Mouse (Mus musculus): Measurements from ENCODE around the gene Vmo1. TPM values are rescaled to one million over a fixed set of nuclear protein-coding genes. Genes with fewer than 3 reads are reported as not detected.

Gene Vmo1
- polyA plus RNA-seq, 1 experiment from 2014 or later, result 0.72 TPM

- 91% methylated on average over 7 of the region's 7 CpGs for WGBS
- H3K4me3 ChIP-seq (ENCODE audit: low read length), result no peak overlapping the region
- no peaks in the 10 kb centered on the region for H3K9me3 ChIP-seq (ENCODE audit: control insufficient read depth, low read length)
- no peaks in the 10 kb centered on the region; the same call in 1 of the 2 replicates for H3K27me3 ChIP-seq (ENCODE audit: control insufficient read depth, insufficient read depth, low read depth, low read length)
- no peak overlapping the region for H3K9ac ChIP-seq (ENCODE audit: low read length)
- H3K27ac ChIP-seq (ENCODE audit: low read length), result no peak overlapping the region
- no peaks in the 10 kb centered on the region for H3K4me1 ChIP-seq (replicated peaks; ENCODE audit: control insufficient read depth, insufficient read depth, low read length)
- no peaks in the 10 kb centered on the region for H3K36me3 ChIP-seq (ENCODE audit: control insufficient read depth, insufficient read depth, low read length)
- no peak overlapping the region for H3K4me2 ChIP-seq (ENCODE audit: low read depth, low read length)
- no peak for ATAC-seq (ENCODE audit: low read depth)
These were observed 2.6 kb downstream of the Vmo1 start for GRCm38 (mm10) chr11:70511825-70512224.

DNA sequence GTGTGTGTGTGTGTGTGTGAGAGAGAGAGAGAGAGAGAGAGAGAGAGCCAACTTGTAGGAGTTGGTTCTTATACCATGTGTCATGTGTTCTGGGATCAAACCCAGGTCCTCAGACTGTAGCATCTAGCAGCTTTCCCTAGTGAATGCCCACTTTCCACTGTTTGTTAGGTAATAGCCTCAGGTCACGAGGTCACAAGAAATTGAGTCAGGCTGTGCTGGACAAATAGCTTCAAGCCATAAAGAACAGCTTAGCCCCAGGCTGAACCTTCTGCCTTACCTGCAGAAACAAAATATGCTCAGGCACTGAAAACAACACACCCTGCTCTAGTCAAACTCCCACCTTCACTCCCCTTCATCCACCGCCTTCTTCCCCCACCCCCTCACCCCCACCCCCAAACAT lies 3.2 kb downstream of the Vmo1 start:
- no peaks in the 10 kb centered on the region for H3K9me3 ChIP-seq (ENCODE audit: control insufficient read depth, low read length)
- WGBS, result 66% methylated on average over 2 of the region's 2 CpGs
- no peaks in the 10 kb centered on the region; the same call in 1 of the 2 replicates for H3K27me3 ChIP-seq (ENCODE audit: control insufficient read depth, insufficient read depth, low read depth, low read length)
- H3K4me1 ChIP-seq (replicated peaks; ENCODE audit: control insufficient read depth, insufficient read depth, low read length), result no peaks in the 10 kb centered on the region
- H3K4me2 ChIP-seq (ENCODE audit: low read depth, low read length), result no peak overlapping the region
- no peak overlapping the region for H3K4me3 ChIP-seq (ENCODE audit: low read length)
- ATAC-seq (ENCODE audit: low read depth), result no peak
- no peak overlapping the region for H3K27ac ChIP-seq (ENCODE audit: low read length)
- no peak overlapping the region for H3K9ac ChIP-seq (ENCODE audit: low read length)
- no peaks in the 10 kb centered on the region for H3K36me3 ChIP-seq (ENCODE audit: control insufficient read depth, insufficient read depth, low read length)

GRCm38 (mm10) chr11:70509753-70510564 lies 4.5 kb downstream of the Vmo1 start:
- no peaks in the 10 kb centered on the region; the same call in 1 of the 2 replicates for H3K27me3 ChIP-seq (ENCODE audit: control insufficient read depth, insufficient read depth, low read depth, low read length)
- H3K4me3 ChIP-seq (ENCODE audit: low read length), result no peak overlapping the region
- H3K9me3 ChIP-seq (ENCODE audit: control insufficient read depth, low read length), result no peaks in the 10 kb centered on the region
- ATAC-seq (ENCODE audit: low read depth), result no peak
- H3K4me1 ChIP-seq (replicated peaks; ENCODE audit: control insufficient read depth, insufficient read depth, low read length), result no peaks in the 10 kb centered on the region
- WGBS, result 10% methylated on average over 19 of the region's 19 CpGs
- no peak overlapping the region for H3K9ac ChIP-seq (ENCODE audit: low read length)
- no peak overlapping the region for H3K27ac ChIP-seq (ENCODE audit: low read length)
- peak overlapping the region; percentile 34; the same call in 1 of the 2 replicates for H3K4me2 ChIP-seq (ENCODE audit: low read depth, low read length)
- no peaks in the 10 kb centered on the region for H3K36me3 ChIP-seq (ENCODE audit: control insufficient read depth, insufficient read depth, low read length)

GRCm38 (mm10) chr11:70506962-70507515 lies 7.4 kb downstream of the Vmo1 start:
- Histone ChIP-seq H3K27ac (ENCODE audit: low read length) (no peak overlapping the region), H3K36me3 (ENCODE audit: control insufficient read depth, insufficient read depth, low read length) (no peaks in the 10 kb centered on the region), H3K4me1 (replicated peaks; ENCODE audit: control insufficient read depth, insufficient read depth, low read length) (no peaks in the 10 kb centered on the region), H3K4me2 (ENCODE audit: low read depth, low read length) (no peak overlapping the region), H3K27me3 (ENCODE audit: control insufficient read depth, insufficient read depth, low read depth, low read length) (no peaks in the 10 kb centered on the region; the same call in 1 of the 2 replicates), H3K9me3 (ENCODE audit: control insufficient read depth, low read length) (no peaks in the 10 kb centered on the region), H3K4me3 (ENCODE audit: low read length) (no peak overlapping the region), H3K9ac (ENCODE audit: low read length) (no peak overlapping the region)
- no peak for ATAC-seq (ENCODE audit: low read depth)
- WGBS, result 62% methylated on average over 7 of the region's 7 CpGs

GRCm38 (mm10) chr11:70506385-70506784 lies 8.0 kb downstream of the Vmo1 start:
- Histone ChIP-seq H3K27me3 (ENCODE audit: control insufficient read depth, insufficient read depth, low read depth, low read length) (no peaks in the 10 kb centered on the region; the same call in 1 of the 2 replicates), H3K4me2 (ENCODE audit: low read depth, low read length) (peak overlapping the region; percentile 32; the same call in 1 of the 2 replicates)
- peak; percentile 54; the same call in 1 of the 2 replicates for ATAC-seq (ENCODE audit: low read depth)

GRCm38 (mm10) chr11:70504970-70505369 lies 9.4 kb downstream of the Vmo1 start, which contains the start of gene Tm4sf5:
Tm4sf5 (plus strand) TSS chr11:70505244.
- no peak within 1 kb of the TSS for H3K9ac ChIP-seq (ENCODE audit: low read length)
- H3K27ac ChIP-seq (ENCODE audit: low read length), result no peak within 1 kb of the TSS
- WGBS, result 44% methylated on average over 9 of the region's 9 CpGs
- ATAC-seq (ENCODE audit: low read depth), result no peak
- H3K36me3 ChIP-seq (ENCODE audit: control insufficient read depth, insufficient read depth, low read length), result no peaks in the 10 kb centered on the region
- no peaks in the 10 kb centered on the region; the same call in 1 of the 2 replicates for H3K27me3 ChIP-seq (ENCODE audit: control insufficient read depth, insufficient read depth, low read depth, low read length)
- H3K4me1 ChIP-seq (replicated peaks; ENCODE audit: control insufficient read depth, insufficient read depth, low read length), result no peaks in the 10 kb centered on the region
- no peak within 1 kb of the TSS for H3K4me2 ChIP-seq (ENCODE audit: low read depth, low read length)
- H3K4me3 ChIP-seq (ENCODE audit: low read length), result no peak within 1 kb of the TSS
- H3K9me3 ChIP-seq (ENCODE audit: control insufficient read depth, low read length), result no peaks in the 10 kb centered on the region

More at GRCm38 (mm10) chr11:70506385-70506784, 8.0 kb downstream of the Vmo1 start:
- WGBS, result 12% methylated on average over 4 of the region's 4 CpGs
- H3K27ac ChIP-seq (ENCODE audit: low read length), result no peak overlapping the region
- H3K9me3 ChIP-seq (ENCODE audit: control insufficient read depth, low read length), result no peaks in the 10 kb centered on the region
- H3K36me3 ChIP-seq (ENCODE audit: control insufficient read depth, insufficient read depth, low read length), result no peaks in the 10 kb centered on the region
- H3K9ac ChIP-seq (ENCODE audit: low read length), result no peak overlapping the region
- H3K4me3 ChIP-seq (ENCODE audit: low read length), result no peak overlapping the region
- H3K4me1 ChIP-seq (replicated peaks; ENCODE audit: control insufficient read depth, insufficient read depth, low read length), result no peaks in the 10 kb centered on the region

DNA sequence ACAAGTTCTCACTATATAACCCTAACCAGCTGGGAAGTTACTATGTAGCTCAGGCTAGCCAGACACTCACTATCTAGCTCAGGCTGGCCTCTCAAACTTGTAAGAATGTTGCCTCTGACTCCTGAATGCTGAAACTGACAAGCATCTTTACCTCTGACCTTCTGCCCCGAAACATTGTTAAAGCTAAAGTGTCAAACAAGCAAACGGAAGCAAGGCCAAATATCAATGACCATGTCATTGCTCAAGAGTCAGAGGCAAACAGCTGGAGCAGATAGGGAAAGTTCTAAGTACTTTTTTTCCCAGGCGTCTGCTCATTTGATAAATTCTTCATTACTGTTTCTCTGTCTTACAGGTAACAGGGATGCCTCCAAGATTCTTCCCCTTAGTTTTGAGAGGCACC lies 12.4 kb downstream of the Vmo1 start:
- 30% methylated on average over 3 of the region's 3 CpGs for WGBS
- Histone ChIP-seq H3K27me3 (ENCODE audit: control insufficient read depth, insufficient read depth, low read depth, low read length) (no peaks in the 10 kb centered on the region), H3K4me3 (ENCODE audit: low read length) (no peak overlapping the region), H3K27ac (ENCODE audit: low read length) (no peak overlapping the region), H3K9ac (ENCODE audit: low read length) (no peak overlapping the region), H3K9me3 (ENCODE audit: control insufficient read depth, low read length) (no peaks in the 10 kb centered on the region), H3K4me2 (ENCODE audit: low read depth, low read length) (no peak overlapping the region), H3K4me1 (replicated peaks; ENCODE audit: control insufficient read depth, insufficient read depth, low read length) (no peaks in the 10 kb centered on the region), H3K36me3 (ENCODE audit: control insufficient read depth, insufficient read depth, low read length) (no peaks in the 10 kb centered on the region)
- no peak for ATAC-seq (ENCODE audit: low read depth)

- no peak for ATAC-seq (ENCODE audit: low read depth)
- Histone ChIP-seq H3K27ac (ENCODE audit: low read length) (no peak overlapping the region), H3K4me2 (ENCODE audit: low read depth, low read length) (no peak overlapping the region), H3K9ac (ENCODE audit: low read length) (no peak overlapping the region), H3K4me3 (ENCODE audit: low read length) (no peak overlapping the region), H3K4me1 (replicated peaks; ENCODE audit: control insufficient read depth, insufficient read depth, low read length) (no peaks in the 10 kb centered on the region), H3K27me3 (ENCODE audit: control insufficient read depth, insufficient read depth, low read depth, low read length) (no peaks in the 10 kb centered on the region), H3K36me3 (ENCODE audit: control insufficient read depth, insufficient read depth, low read length) (no peaks in the 10 kb centered on the region), H3K9me3 (ENCODE audit: control insufficient read depth, low read length) (no peaks in the 10 kb centered on the region)
- WGBS, result 71% methylated on average over 1 of the region's 1 CpGs
These were observed 14.0 kb downstream of the Vmo1 start for GRCm38 (mm10) chr11:70500476-70500812.

DNA sequence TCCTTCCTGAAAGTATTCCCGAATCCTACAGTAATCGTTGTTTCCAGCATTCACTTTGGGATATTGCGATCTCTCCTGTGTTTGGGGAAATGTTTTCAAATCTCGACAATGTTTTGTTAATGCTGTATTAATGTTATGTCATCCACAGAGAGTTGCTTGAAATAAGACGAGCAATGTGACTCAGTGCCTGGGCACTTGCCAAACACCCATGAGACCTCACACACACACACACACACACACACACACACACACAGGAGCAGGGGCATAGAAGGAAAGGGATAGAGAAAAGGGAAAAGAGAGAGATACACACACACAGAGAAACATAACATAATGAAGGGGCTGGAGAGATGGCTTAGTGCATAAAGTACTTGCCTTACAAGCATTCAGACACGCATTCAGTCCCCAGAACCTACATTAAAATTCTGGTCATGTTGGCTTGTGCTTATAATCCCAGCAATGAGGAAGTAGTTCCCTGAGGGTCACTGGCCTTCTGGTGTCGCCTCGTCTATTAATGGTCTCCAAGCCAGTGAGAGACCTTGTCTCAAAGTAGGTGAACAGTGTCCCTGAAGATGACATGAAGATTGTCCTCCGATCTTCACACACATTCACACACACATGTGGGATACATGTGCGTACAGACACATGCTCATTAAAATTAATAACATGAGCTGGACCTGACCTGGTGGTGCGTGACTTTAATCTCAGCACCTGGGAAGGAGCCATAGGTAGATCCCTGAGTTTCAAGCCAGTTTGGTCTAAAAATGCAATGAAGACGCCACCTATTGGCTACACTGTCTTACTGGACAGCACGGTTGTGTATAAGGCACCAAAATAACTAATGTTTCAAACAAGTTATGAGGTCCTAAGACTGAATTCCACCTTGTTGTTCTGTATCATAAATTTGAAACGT lies 14.6 kb downstream of the Vmo1 start:
- H3K9ac ChIP-seq (ENCODE audit: low read length), result no peak overlapping the region
- ATAC-seq (ENCODE audit: low read depth), result no peak
- H3K27ac ChIP-seq (ENCODE audit: low read length), result no peak overlapping the region
- 63% methylated on average over 14 of the region's 14 CpGs for WGBS
- H3K4me2 ChIP-seq (ENCODE audit: low read depth, low read length), result no peak overlapping the region
- H3K4me3 ChIP-seq (ENCODE audit: low read length), result no peak overlapping the region
- no peaks in the 10 kb centered on the region for H3K9me3 ChIP-seq (ENCODE audit: control insufficient read depth, low read length)
- no peaks in the 10 kb centered on the region for H3K27me3 ChIP-seq (ENCODE audit: control insufficient read depth, insufficient read depth, low read depth, low read length)
- H3K4me1 ChIP-seq (replicated peaks; ENCODE audit: control insufficient read depth, insufficient read depth, low read length), result no peaks in the 10 kb centered on the region
- H3K36me3 ChIP-seq (ENCODE audit: control insufficient read depth, insufficient read depth, low read length), result no peaks in the 10 kb centered on the region

Data from lung, embryonic 16.5 days (tissue).